Mouse (Mus musculus) liver, embryonic 14.5 days (tissue): ENCODE data around the gene Oas1g. TPM values are rescaled to one million over a fixed set of nuclear protein-coding genes. Genes with fewer than 3 reads are reported as not detected.

Experiments used
- ATAC-seq: fragments of 200-750 bp; cut with Nextera tagmentation; 2 replicates; pipeline ENCODE4 v1.8.0; 2017; ENCODE audit warnings: moderate number of reproducible peaks, mild to moderate bottlenecking, moderate library complexity; ENCODE audit not compliant: insufficient read depth
- DNase-seq, 3 experiments: peaks; one replicate each; pipeline ENCODE4 v3.0.0-alpha.2; 2012 to 2013; ENCODE audit warnings: low read depth in 3 of 3, low spot score in 3 of 3
- H3K27ac ChIP-seq: fragments of 300-500 bp; sonication (generic); 2 replicates; pipeline ENCODE4 v1.5.1; 2014; ENCODE audit warnings: moderate library complexity, mild to moderate bottlenecking, control low read depth, inconsistent platforms
- H3K27me3 ChIP-seq: fragments of 300-500 bp; sonication (generic); 2 replicates; pipeline ENCODE4 v1.6.1; 2014; ENCODE audit warnings: mild to moderate bottlenecking, low read length, moderate library complexity; ENCODE audit not compliant: control insufficient read depth, insufficient read depth
- H3K36me3 ChIP-seq: fragments of 300-500 bp; sonication (generic); replicated peaks from 2 replicates; pipeline ENCODE4 v1.6.1; 2014; ENCODE audit warnings: low read depth; ENCODE audit not compliant: control insufficient read depth, insufficient read depth
- H3K4me1 ChIP-seq, 2 experiments: fragments of 200-500 bp in 1 of 2; fragments of 300-500 bp in 1 of 2; sonication (generic) in 1 of 2; replicated peaks; 2 replicates each; pipeline ENCODE4 v1.6.1; 2012 to 2014; ENCODE audit warnings: antibody characterized with exemption in 1 of 2, inconsistent platforms in 1 of 2, low read length in 1 of 2; ENCODE audit not compliant: control insufficient read depth in 2 of 2, insufficient read depth in 2 of 2
- H3K4me2 ChIP-seq: fragments of 300-500 bp; sonication (generic); 2 replicates; pipeline ENCODE4 v1.6.1; 2014; ENCODE audit warnings: low read depth, mild to moderate bottlenecking, control low read depth, moderate library complexity
- H3K4me3 ChIP-seq, 2 experiments: fragments of 200-500 bp in 1 of 2; fragments of 300-500 bp in 1 of 2; sonication (generic) in 1 of 2; 2 replicates each; pipeline ENCODE4 v1.5.1; 2012 to 2014; ENCODE audit warnings: low read depth in 2 of 2, low read length in 2 of 2, mild to moderate bottlenecking in 2 of 2, control low read depth in 1 of 2, inconsistent platforms in 1 of 2, moderate library complexity in 1 of 2; ENCODE audit not compliant: insufficient read depth in 1 of 2
- H3K9ac ChIP-seq: fragments of 300-500 bp; sonication (generic); replicated peaks from 2 replicates; pipeline ENCODE4 v1.6.1; 2014; ENCODE audit warnings: mild to moderate bottlenecking, control low read depth, moderate library complexity
- H3K9me3 ChIP-seq: fragments of 300-500 bp; sonication (generic); 2 replicates; pipeline ENCODE4 v1.6.1; 2016; ENCODE audit warnings: low read length, mixed read lengths; ENCODE audit not compliant: control insufficient read depth
- CTCF ChIP-seq: IDR thresholded peaks from 2 replicates; pipeline ENCODE4 v1.5.1; 2016; ENCODE audit warnings: antibody characterized with exemption, low read depth, control low read depth
- EP300 ChIP-seq: IDR thresholded peaks from 2 replicates; pipeline ENCODE4 v1.6.1; 2016; ENCODE audit warnings: antibody characterized with exemption, low read depth
- WGBS: fragments of 180-500 bp; shearing (Covaris S2); extraction: QIAGEN DNeasy Blood & Tissue Kit; methylation state at CpG from one replicate; pipeline ENCODE4 v1.1.7; 2014; ENCODE audit not compliant: insufficient replicate concordance; 5-methylcytosine and 5-hydroxymethylcytosine counted together
- polyA plus RNA-seq, 2 experiments: library from polyadenylated mRNA; depleted of rRNA in 1 of 2; stranded (reverse) in 1 of 2; unstranded in 1 of 2; fragments of >200 nt; fragmentation: Nextera tagmentation in 1 of 2; extraction: Ambion mirVana in 1 of 2; gene quantifications; 2 replicates each; pipeline versions ENCODE4 v1.2.1 to v1.2.3; 2012 to 2014

Gene Oas1g
- polyA plus RNA-seq, 2 experiments, result 0.46 to 0.56 TPM

GRCm38 (mm10) chr5:120870782-120871181 is 16.6 kb downstream of the Oas1g start:
- Histone ChIP-seq H3K4me1 (no peaks in the 10 kb centered on the region), H3K9me3 (no peaks in the 10 kb centered on the region), H3K36me3 (no peaks in the 10 kb centered on the region), H3K4me2 (no peak overlapping the region), H3K4me3 (no peak overlapping the region), H3K9ac (no peak overlapping the region), H3K27me3 (no peaks in the 10 kb centered on the region), H3K27ac (no peak overlapping the region)
- 63% methylated on average over 7 of the region's 7 CpGs for WGBS
- no peak for DNase-seq
- TF ChIP-seq CTCF, result no peak
- no peak for ATAC-seq

- no peak overlapping the region for H3K9ac ChIP-seq
- no peaks in the 10 kb centered on the region for H3K27me3 ChIP-seq
- 48% methylated on average over 3 of the region's 3 CpGs for WGBS
- no peaks in the 10 kb centered on the region for H3K36me3 ChIP-seq
- no peaks in the 10 kb centered on the region for H3K4me1 ChIP-seq
- no peaks in the 10 kb centered on the region for H3K9me3 ChIP-seq
- H3K4me3 ChIP-seq, result no peak overlapping the region
- TF ChIP-seq CTCF, result no peak
- no peak for TF ChIP-seq EP300
- ATAC-seq (no peak), DNase-seq (no peak)
- no peak overlapping the region for H3K4me2 ChIP-seq
- no peak overlapping the region for H3K27ac ChIP-seq
Measured at GRCm38 (mm10) chr5:120870081-120870480, 17.3 kb downstream of the Oas1g start.

DNA sequence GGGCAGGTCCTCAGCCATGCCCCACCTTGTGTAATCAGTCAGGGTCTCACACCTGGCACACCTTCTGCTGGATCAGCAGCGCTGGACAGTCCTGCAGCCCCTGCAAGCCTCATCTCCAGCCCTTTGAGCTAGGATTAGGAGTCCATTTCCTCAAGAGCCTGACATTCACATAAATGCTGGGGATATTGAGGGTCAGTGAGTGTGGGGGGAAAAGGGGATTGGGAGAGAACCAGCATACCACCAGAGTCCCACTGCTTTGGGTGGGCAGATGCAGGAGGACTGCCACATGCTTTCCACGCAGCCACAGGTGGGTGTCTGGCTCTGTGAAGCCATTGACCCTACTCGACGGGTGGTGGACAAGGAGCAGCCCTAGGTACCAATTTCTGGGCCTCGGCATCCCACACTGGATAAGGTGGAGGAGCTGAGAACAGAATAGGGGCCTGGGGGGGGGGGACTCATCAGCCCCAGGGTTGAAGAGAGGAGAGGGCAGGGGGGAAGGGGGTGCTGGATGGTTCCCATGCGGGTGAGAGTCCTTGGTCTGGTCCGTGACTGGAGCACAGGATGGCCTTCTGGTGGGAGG is 17.9 kb downstream of the Oas1g start:
- H3K27ac ChIP-seq, result no peak overlapping the region
- H3K4me3 ChIP-seq, result no peak overlapping the region
- 51% methylated on average over 7 of the region's 7 CpGs for WGBS
- H3K9me3 ChIP-seq, result no peaks in the 10 kb centered on the region
- TF ChIP-seq CTCF (no peak), EP300 (no peak)
- no peak for ATAC-seq
- H3K4me2 ChIP-seq, result no peak overlapping the region
- DNase-seq, result no peak
- no peaks in the 10 kb centered on the region for H3K27me3 ChIP-seq
- H3K36me3 ChIP-seq, result no peaks in the 10 kb centered on the region
- H3K9ac ChIP-seq, result no peak overlapping the region
- no peaks in the 10 kb centered on the region for H3K4me1 ChIP-seq

GRCm38 (mm10) chr5:120865336-120865860 is 22.0 kb downstream of the Oas1g start:
- H3K9ac ChIP-seq, result no peak overlapping the region

DNA sequence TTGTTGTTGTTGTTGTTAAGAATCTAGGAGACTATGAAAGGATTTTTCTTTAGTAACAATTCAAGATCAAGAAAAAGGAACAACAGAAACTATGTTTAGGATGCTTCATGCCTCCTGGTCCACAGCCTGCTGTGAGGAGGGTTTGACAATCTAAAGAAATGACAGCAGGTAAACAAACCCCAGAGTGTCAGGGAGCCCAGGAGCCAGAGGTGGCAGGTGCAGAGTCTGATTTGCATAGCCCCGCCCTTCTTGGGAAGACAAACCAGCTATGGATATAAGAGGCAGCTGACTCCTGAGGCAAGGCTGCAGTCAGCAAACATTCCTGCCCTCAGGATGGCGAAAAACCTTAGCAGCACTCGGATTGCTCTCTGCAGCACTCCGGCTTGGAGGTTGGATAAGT is 26.3 kb downstream of the Oas1g start, which contains the start of gene Oas1h:
Gene Oas1h (plus strand): TSS at position 301 of the 400 bp plus-strand sequence.
- H3K9ac ChIP-seq, result no peak within 1 kb of the TSS
- no peak for DNase-seq
- no peak for TF ChIP-seq CTCF
- no peak within 1 kb of the TSS for H3K4me2 ChIP-seq
- ATAC-seq, result no peak
- H3K27me3 ChIP-seq, result no peaks in the 10 kb centered on the region
- H3K27ac ChIP-seq, result no peak within 1 kb of the TSS
- H3K36me3 ChIP-seq, result no peaks in the 10 kb centered on the region
- WGBS, result 42% methylated on average over 4 of the region's 4 CpGs
- no peaks in the 10 kb centered on the region for H3K4me1 ChIP-seq
- no peaks in the 10 kb centered on the region for H3K9me3 ChIP-seq
- H3K4me3 ChIP-seq, result no peak within 1 kb of the TSS

More at GRCm38 (mm10) chr5:120865336-120865860, 22.0 kb downstream of the Oas1g start:
- Histone ChIP-seq H3K9me3 (no peaks in the 10 kb centered on the region), H3K4me2 (no peak overlapping the region), H3K4me3 (no peak overlapping the region), H3K36me3 (no peaks in the 10 kb centered on the region), H3K27ac (no peak overlapping the region), H3K4me1 (no peaks in the 10 kb centered on the region), H3K27me3 (no peaks in the 10 kb centered on the region)
- TF ChIP-seq EP300, result no peak
- TF ChIP-seq CTCF, result peak; percentile 61
- 53% methylated on average over 3 of the region's 3 CpGs for WGBS
- DNase-seq, result peak in 1 of 3 experiments; percentile 11
- no peak for ATAC-seq
